Mouse (Mus musculus): ENCODE results near the gene Tmem200a. TPM values are rescaled to one million over a fixed set of nuclear protein-coding genes. Genes with fewer than 3 reads are reported as not detected.

Gene Tmem200a
- total and polyA plus RNA-seq, 2 experiments from 2014 or later = 0.11 to 2.0 TPM

DNA sequence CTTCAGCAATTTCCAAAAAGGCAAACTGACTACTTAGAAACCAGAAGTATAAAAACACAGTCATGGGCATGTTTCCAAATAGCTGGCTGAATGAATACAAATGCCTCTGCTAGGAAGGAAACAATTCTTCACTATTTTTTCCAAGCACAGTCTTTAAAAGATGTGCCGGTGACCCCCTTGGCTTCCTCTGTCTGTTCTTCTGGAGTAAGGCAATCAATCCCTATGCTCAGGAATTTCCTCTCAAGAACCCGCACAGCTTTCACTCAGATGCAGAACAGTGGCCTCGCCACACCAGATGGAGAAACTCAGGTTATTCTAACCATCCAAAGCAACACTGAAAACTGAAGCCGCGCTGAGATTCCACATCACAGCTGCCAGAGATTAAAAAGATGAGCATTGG is 69.9 kb downstream of the Tmem200a start:
- no peak for ATAC-seq (ENCODE audit: insufficient read depth, low read depth)
- no peaks in the 10 kb centered on the region for H3K27me3 ChIP-seq (ENCODE audit: control insufficient read depth, insufficient read depth, low read length)
- no peaks in the 10 kb centered on the region for H3K36me3 ChIP-seq (replicated peaks; ENCODE audit: control insufficient read depth, insufficient read depth, low read length)
- no peak for DNase-seq (ENCODE audit: low spot score)
- H3K27ac ChIP-seq (ENCODE audit: low read depth) = no peak overlapping the region
- H3K9me3 ChIP-seq (replicated peaks; ENCODE audit: control insufficient read depth, low read length) = no peaks in the 10 kb centered on the region
- TF ChIP-seq CTCF (IDR thresholded peaks at IDR 0.05; ENCODE audit: low read depth) (no peak), EP300 (IDR thresholded peaks at IDR 0.05; ENCODE audit: low read depth) (no peak)
- no peak overlapping the region for H3K4me3 ChIP-seq (ENCODE audit: low read depth, low read length)
- no peak overlapping the region for H3K9ac ChIP-seq (replicated peaks; ENCODE audit: low read depth, low read length)
- H3K4me1 ChIP-seq (ENCODE audit: control insufficient read depth, insufficient read depth) = no peaks in the 10 kb centered on the region
- WGBS = 45% methylated on average over 5 of the region's 5 CpGs
- H3K4me2 ChIP-seq (ENCODE audit: low read depth, low read length) = no peak overlapping the region

DNA sequence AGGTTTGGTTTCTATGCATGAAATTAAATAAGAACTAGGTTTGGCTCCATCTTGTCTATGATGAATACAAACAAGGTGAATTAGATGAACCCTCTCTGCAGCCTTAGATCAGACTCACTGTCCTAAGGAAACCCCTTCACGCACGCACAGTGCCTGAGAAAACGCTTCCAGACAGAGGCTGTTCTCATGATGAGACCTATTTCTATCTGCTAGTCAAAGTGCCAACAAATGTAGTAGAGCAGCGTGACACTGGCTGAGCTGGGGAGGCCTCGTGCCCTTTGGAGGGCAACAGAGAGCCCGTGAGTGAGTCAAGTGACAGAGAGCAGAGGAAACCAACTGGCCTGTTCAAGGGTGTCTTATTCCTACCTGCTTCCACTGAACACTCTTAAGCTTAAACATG is 73.4 kb downstream of the Tmem200a start:
- Histone ChIP-seq H3K36me3 (replicated peaks; ENCODE audit: control insufficient read depth, insufficient read depth, low read length) (no peaks in the 10 kb centered on the region), H3K4me1 (ENCODE audit: control insufficient read depth, insufficient read depth) (no peaks in the 10 kb centered on the region), H3K9me3 (replicated peaks; ENCODE audit: control insufficient read depth, low read length) (no peaks in the 10 kb centered on the region), H3K27ac (ENCODE audit: low read depth) (no peak overlapping the region), H3K4me3 (ENCODE audit: low read depth, low read length) (no peak overlapping the region), H3K9ac (replicated peaks; ENCODE audit: low read depth, low read length) (no peak overlapping the region), H3K27me3 (ENCODE audit: control insufficient read depth, insufficient read depth, low read length) (no peaks in the 10 kb centered on the region), H3K4me2 (ENCODE audit: low read depth, low read length) (no peak overlapping the region)
- TF ChIP-seq CTCF (IDR thresholded peaks at IDR 0.05; ENCODE audit: low read depth) = no peak
- TF ChIP-seq EP300 (IDR thresholded peaks at IDR 0.05; ENCODE audit: low read depth) = no peak
- DNase-seq (ENCODE audit: low spot score) (no peak), ATAC-seq (ENCODE audit: insufficient read depth, low read depth) (no peak)
- 85% methylated on average over 6 of the region's 6 CpGs for WGBS

DNA sequence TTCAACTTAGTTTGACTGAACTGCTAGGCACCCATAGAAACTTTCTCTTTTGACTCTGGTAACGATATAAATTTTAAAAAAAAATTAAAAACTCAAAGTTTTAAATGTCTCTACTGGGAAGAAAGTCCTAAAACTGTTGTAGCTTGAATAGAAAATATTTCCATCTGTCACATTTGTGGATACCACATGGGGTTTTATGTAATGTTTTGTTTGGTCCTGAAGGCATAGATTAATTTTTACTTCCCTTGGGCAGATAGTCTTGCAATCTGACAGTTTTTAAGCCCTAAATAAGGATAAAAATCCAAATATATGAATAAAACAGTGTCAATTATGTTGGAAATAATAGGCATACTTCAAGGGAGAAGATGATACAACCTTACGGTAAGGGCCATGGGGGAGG is 78.0 kb downstream of the Tmem200a start:
- Histone ChIP-seq H3K27me3 (ENCODE audit: control insufficient read depth, insufficient read depth, low read length) (no peaks in the 10 kb centered on the region), H3K9me3 (replicated peaks; ENCODE audit: control insufficient read depth, low read length) (no peaks in the 10 kb centered on the region), H3K9ac (replicated peaks; ENCODE audit: low read depth, low read length) (no peak overlapping the region), H3K27ac (ENCODE audit: low read depth) (no peak overlapping the region), H3K36me3 (replicated peaks; ENCODE audit: control insufficient read depth, insufficient read depth, low read length) (no peaks in the 10 kb centered on the region), H3K4me3 (ENCODE audit: low read depth, low read length) (no peak overlapping the region), H3K4me1 (ENCODE audit: control insufficient read depth, insufficient read depth) (no peaks in the 10 kb centered on the region), H3K4me2 (ENCODE audit: low read depth, low read length) (no peak overlapping the region)
- TF ChIP-seq CTCF (IDR thresholded peaks at IDR 0.05; ENCODE audit: low read depth) (no peak), EP300 (IDR thresholded peaks at IDR 0.05; ENCODE audit: low read depth) (no peak)
- ATAC-seq (ENCODE audit: insufficient read depth, low read depth) = no peak
- no peak for DNase-seq (ENCODE audit: low spot score)
- WGBS = 79% methylated on average over 2 of the region's 2 CpGs

DNA sequence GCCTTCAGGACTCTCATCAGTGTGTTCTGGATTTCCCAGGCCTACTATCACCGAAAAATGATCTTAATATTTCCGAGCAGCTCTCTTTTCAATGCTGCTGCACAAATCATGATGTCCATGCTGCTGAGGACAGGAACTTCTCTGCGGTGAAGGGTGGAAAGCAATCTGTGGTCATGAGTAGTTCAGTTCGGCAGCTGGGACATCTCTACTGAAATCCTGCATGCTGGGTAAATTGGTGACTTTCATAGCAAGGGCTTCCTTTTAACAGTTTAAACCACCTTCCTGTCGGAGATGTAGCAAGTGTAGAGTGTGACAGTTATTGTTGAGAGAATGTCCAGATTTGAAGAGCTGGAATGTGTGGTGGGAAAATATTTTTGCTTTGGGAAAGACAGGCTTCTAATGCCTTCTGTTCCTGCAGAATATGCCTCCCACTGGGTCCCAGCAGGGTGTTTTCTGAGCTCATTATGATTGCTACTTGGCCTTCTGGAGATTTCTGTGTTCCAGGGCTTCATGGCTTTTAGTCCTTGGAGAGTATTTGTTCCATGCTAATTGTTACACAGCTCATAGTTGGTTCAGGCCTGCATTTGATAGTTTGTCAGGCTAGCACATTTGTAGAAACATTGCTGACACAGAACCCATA is 79.4 kb downstream of the Tmem200a start:
- no peaks in the 10 kb centered on the region for H3K36me3 ChIP-seq (replicated peaks; ENCODE audit: control insufficient read depth, insufficient read depth, low read length)
- no peak overlapping the region for H3K9ac ChIP-seq (replicated peaks; ENCODE audit: low read depth, low read length)
- 72% methylated on average over 5 of the region's 5 CpGs for WGBS
- TF ChIP-seq EP300 (IDR thresholded peaks at IDR 0.05; ENCODE audit: low read depth) (no peak), CTCF (IDR thresholded peaks at IDR 0.05; ENCODE audit: low read depth) (no peak)
- no peaks in the 10 kb centered on the region for H3K27me3 ChIP-seq (ENCODE audit: control insufficient read depth, insufficient read depth, low read length)
- H3K9me3 ChIP-seq (replicated peaks; ENCODE audit: control insufficient read depth, low read length) = no peaks in the 10 kb centered on the region
- no peak overlapping the region for H3K4me2 ChIP-seq (ENCODE audit: low read depth, low read length)
- H3K4me1 ChIP-seq (ENCODE audit: control insufficient read depth, insufficient read depth) = no peaks in the 10 kb centered on the region
- ATAC-seq (ENCODE audit: insufficient read depth, low read depth) = no peak
- H3K4me3 ChIP-seq (ENCODE audit: low read depth, low read length) = no peak overlapping the region
- no peak overlapping the region for H3K27ac ChIP-seq (ENCODE audit: low read depth)
- no peak for DNase-seq (ENCODE audit: low spot score)

DNA sequence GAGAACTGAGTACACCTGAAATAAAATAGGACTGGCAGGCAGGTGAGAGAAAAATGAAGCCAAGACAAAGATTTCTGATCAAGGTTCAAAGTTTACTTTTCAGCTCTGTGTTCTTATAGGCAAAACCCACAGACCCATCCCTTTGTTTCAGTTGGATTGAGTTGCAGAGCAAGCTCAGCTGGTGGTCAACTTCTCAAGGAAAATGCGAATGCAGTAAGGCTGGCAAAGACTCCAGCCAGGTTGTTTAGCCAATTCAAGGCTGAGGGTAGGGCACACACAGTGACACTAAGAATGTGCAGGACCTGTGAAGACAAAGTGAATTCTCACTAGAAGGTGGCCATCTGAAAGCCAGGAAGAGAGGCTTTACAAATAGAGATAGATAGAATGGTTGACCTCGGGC is 94.8 kb downstream of the Tmem200a start:
- Histone ChIP-seq H3K9me3 (replicated peaks; ENCODE audit: control insufficient read depth, low read length) (no peaks in the 10 kb centered on the region), H3K36me3 (replicated peaks; ENCODE audit: control insufficient read depth, insufficient read depth, low read length) (no peaks in the 10 kb centered on the region), H3K4me2 (ENCODE audit: low read depth, low read length) (no peak overlapping the region), H3K9ac (replicated peaks; ENCODE audit: low read depth, low read length) (no peak overlapping the region), H3K4me1 (ENCODE audit: control insufficient read depth, insufficient read depth) (no peaks in the 10 kb centered on the region), H3K4me3 (ENCODE audit: low read depth, low read length) (no peak overlapping the region), H3K27ac (ENCODE audit: low read depth) (no peak overlapping the region), H3K27me3 (ENCODE audit: control insufficient read depth, insufficient read depth, low read length) (no peaks in the 10 kb centered on the region)
- DNase-seq (ENCODE audit: low spot score) (no peak), ATAC-seq (ENCODE audit: insufficient read depth, low read depth) (no peak)
- TF ChIP-seq CTCF (IDR thresholded peaks at IDR 0.05; ENCODE audit: low read depth) = no peak
- no peak for TF ChIP-seq EP300 (IDR thresholded peaks at IDR 0.05; ENCODE audit: low read depth)
- WGBS = 63% methylated on average over 2 of the region's 2 CpGs

DNA sequence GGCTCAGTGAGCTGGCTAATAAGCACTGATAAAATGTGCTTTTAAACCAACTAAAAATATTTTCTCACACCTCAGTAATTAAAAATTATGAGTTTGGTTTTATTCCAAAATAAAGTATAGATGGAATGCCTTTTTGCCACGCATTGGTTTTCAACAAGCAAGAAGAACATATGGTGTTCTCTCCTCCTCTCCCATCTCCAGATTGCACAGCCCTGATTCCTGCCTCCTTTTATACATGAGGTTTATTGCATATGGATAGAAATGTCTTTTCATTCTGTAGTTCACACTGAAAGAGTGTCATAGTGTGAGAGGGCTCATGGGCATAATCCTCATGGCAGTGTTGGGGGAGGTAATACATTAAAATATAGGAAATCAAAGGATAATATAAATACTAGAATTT is 96.2 kb downstream of the Tmem200a start:
- Histone ChIP-seq H3K4me3 (ENCODE audit: low read depth, low read length) (no peak overlapping the region), H3K9me3 (replicated peaks; ENCODE audit: control insufficient read depth, low read length) (no peaks in the 10 kb centered on the region), H3K9ac (replicated peaks; ENCODE audit: low read depth, low read length) (no peak overlapping the region), H3K36me3 (replicated peaks; ENCODE audit: control insufficient read depth, insufficient read depth, low read length) (no peaks in the 10 kb centered on the region), H3K4me2 (ENCODE audit: low read depth, low read length) (no peak overlapping the region), H3K27ac (ENCODE audit: low read depth) (no peak overlapping the region), H3K4me1 (ENCODE audit: control insufficient read depth, insufficient read depth) (no peaks in the 10 kb centered on the region), H3K27me3 (ENCODE audit: control insufficient read depth, insufficient read depth, low read length) (no peaks in the 10 kb centered on the region)
- DNase-seq (ENCODE audit: low spot score) (no peak), ATAC-seq (ENCODE audit: insufficient read depth, low read depth) (no peak)
- 53% methylated on average over 1 of the region's 1 CpGs for WGBS
- TF ChIP-seq CTCF (IDR thresholded peaks at IDR 0.05; ENCODE audit: low read depth) (no peak), EP300 (IDR thresholded peaks at IDR 0.05; ENCODE audit: low read depth) (no peak)
